10 mouse cellular contexts compared by ENCODE assay signal in genomic region chr11:77507426-77507825, GRCm38 (mm10). TPM values are rescaled to one million over a fixed set of nuclear protein-coding genes. Genes with fewer than 3 reads are reported as not detected.
DNase-seq lines count a peak whose midpoint lies in the region; ATAC-seq and TF ChIP-seq lines count a peak whose summit lies in the region.
"Had no signal": no experiment of that assay in that cellular context is flagged by ENCODE, and none has a peak within 500 bp of the region (broad histone marks: within the 10 kb centered on the region; RNA-seq: fewer than 3 reads in every experiment).

No protein-coding gene starts in this region.

- no peak overlapping the region for H3K4me2 ChIP-seq in hindbrain, embryonic 12.5 days (replicated peaks)
- no peak overlapping the region for H3K4me2 ChIP-seq in hindbrain, embryonic 14.5 days (replicated peaks)
- H3K4me2 ChIP-seq in intestine, postnatal 0 days (replicated peaks; ENCODE audit: low read depth), result no peak overlapping the region

- no peak for TF ChIP-seq CTCF in cerebellum, adult 2 months (IDR thresholded peaks at IDR 0.05; ENCODE audit: borderline replicate concordance, insufficient read depth, low read depth, low read length)
- TF ChIP-seq CTCF in intestine, postnatal 0 days (IDR thresholded peaks at IDR 0.05; ENCODE audit: low read depth), result no peak

- H3K4me1 ChIP-seq in cerebellum, adult 2 months (ENCODE audit: control insufficient read depth, insufficient read depth, low read length), result peaks cover 3% of the 10 kb centered on the region; the same call in 1 of the 2 replicates
- peaks cover 9% of the 10 kb centered on the region for H3K4me1 ChIP-seq in hindbrain, embryonic 12.5 days
- peaks cover 8% of the 10 kb centered on the region for H3K4me1 ChIP-seq in hindbrain, embryonic 14.5 days (replicated peaks; ENCODE audit: control insufficient read depth, insufficient read depth, low read length)
- peaks cover 30% of the 10 kb centered on the region for H3K4me1 ChIP-seq in embryonic facial prominence, embryonic 10.5 days
- H3K4me1 ChIP-seq in intestine, postnatal 0 days (replicated peaks; ENCODE audit: control insufficient read depth, insufficient read depth, low read length), result peaks cover 19% of the 10 kb centered on the region

- DNase-seq in cerebellum, adult 2 months, result peak; percentile 14 to 21
- no peak for DNase-seq in cerebellum, postnatal 4 days (ENCODE audit: low spot score in 2 of 2)
- DNase-seq in hindbrain, embryonic 14.5 days (ENCODE audit: low spot score), result no peak
- peak; percentile 13 for DNase-seq in embryonic facial prominence, embryonic 10.5 days (ENCODE audit: low spot score)
- DNase-seq in right cerebral cortex, postnatal 25 days, result no peak
- DNase-seq in natural killer cell, adult 2 months (ENCODE audit: low spot score in 2 of 2), result no peak

- H3K4me3 ChIP-seq in cerebellum, adult 2 months (replicated peaks; ENCODE audit: insufficient read depth, low read depth, low read length), result no peak overlapping the region
- H3K4me3 ChIP-seq in hindbrain, embryonic 12.5 days, result no peak overlapping the region
- no peak overlapping the region for H3K4me3 ChIP-seq in hindbrain, embryonic 14.5 days (replicated peaks; ENCODE audit: low read length)
- no peak overlapping the region for H3K4me3 ChIP-seq in embryonic facial prominence, embryonic 10.5 days
- H3K4me3 ChIP-seq in intestine, postnatal 0 days (ENCODE audit: low read depth, low read length), result no peak overlapping the region

- H3K9me3 ChIP-seq in hindbrain, embryonic 12.5 days (replicated peaks), result no peaks in the 10 kb centered on the region
- no peaks in the 10 kb centered on the region for H3K9me3 ChIP-seq in hindbrain, embryonic 14.5 days (ENCODE audit: control insufficient read depth, low read length)
- no peaks in the 10 kb centered on the region for H3K9me3 ChIP-seq in embryonic facial prominence, embryonic 10.5 days
- no peaks in the 10 kb centered on the region for H3K9me3 ChIP-seq in intestine, postnatal 0 days (ENCODE audit: control insufficient read depth)
- H3K9me3 ChIP-seq: heart, embryonic 15.5 days; stomach, embryonic 15.5 days had no signal

- peaks cover 51% of the 10 kb centered on the region for H3K36me3 ChIP-seq in hindbrain, embryonic 12.5 days
- peaks cover 52% of the 10 kb centered on the region for H3K36me3 ChIP-seq in hindbrain, embryonic 14.5 days (replicated peaks; ENCODE audit: control insufficient read depth, insufficient read depth)
- H3K36me3 ChIP-seq in embryonic facial prominence, embryonic 10.5 days (replicated peaks), result peaks cover 78% of the 10 kb centered on the region
- peaks cover 40% of the 10 kb centered on the region for H3K36me3 ChIP-seq in intestine, postnatal 0 days (ENCODE audit: control insufficient read depth, insufficient read depth)

- no peak overlapping the region for H3K27ac ChIP-seq in cerebellum, adult 2 months (ENCODE audit: insufficient read depth, low read length)
- H3K27ac ChIP-seq in hindbrain, embryonic 12.5 days, result no peak overlapping the region
- no peak overlapping the region for H3K27ac ChIP-seq in hindbrain, embryonic 14.5 days
- no peak overlapping the region for H3K27ac ChIP-seq in embryonic facial prominence, embryonic 10.5 days (replicated peaks)
- peak overlapping the region; percentile 65 for H3K27ac ChIP-seq in intestine, postnatal 0 days (ENCODE audit: low read depth, low read length)
- H3K27ac ChIP-seq: stomach, embryonic 15.5 days had no signal

- ATAC-seq in hindbrain, embryonic 12.5 days (ENCODE audit: low FRiP score), result 0 out of 2 replicates have a peak, but pooled peaks have one; percentile 13
- ATAC-seq in hindbrain, embryonic 14.5 days (ENCODE audit: low FRiP score), result no peak
- ATAC-seq in intestine, postnatal 0 days, result no peak

- H3K27me3 ChIP-seq in cerebellum, adult 2 months (ENCODE audit: control insufficient read depth, insufficient read depth, low read length), result no peaks in the 10 kb centered on the region
- H3K27me3 ChIP-seq in hindbrain, embryonic 12.5 days, result no peaks in the 10 kb centered on the region
- H3K27me3 ChIP-seq in hindbrain, embryonic 14.5 days (ENCODE audit: control insufficient read depth, insufficient read depth, low read length), result no peaks in the 10 kb centered on the region
- no peaks in the 10 kb centered on the region for H3K27me3 ChIP-seq in embryonic facial prominence, embryonic 10.5 days (replicated peaks; ENCODE audit: low read depth, poor library complexity, severe bottlenecking)
- H3K27me3 ChIP-seq in intestine, postnatal 0 days (replicated peaks; ENCODE audit: control insufficient read depth, insufficient read depth, low read length), result no peaks in the 10 kb centered on the region
- H3K27me3 ChIP-seq: heart, embryonic 15.5 days; stomach, embryonic 15.5 days had no signal

- no peak overlapping the region for H3K9ac ChIP-seq in hindbrain, embryonic 12.5 days
- H3K9ac ChIP-seq in hindbrain, embryonic 14.5 days, result no peak overlapping the region
- H3K9ac ChIP-seq in intestine, postnatal 0 days (ENCODE audit: low read depth, low read length), result no peak overlapping the region

- TF ChIP-seq POLR2A in cerebellum, adult 2 months (IDR thresholded peaks at IDR 0.05; ENCODE audit: borderline replicate concordance, insufficient read depth, low read length), result no peak

- WGBS in cerebellum, adult 2 months, result 70% methylated on average over 4 of the region's 4 CpGs
- WGBS in hindbrain, embryonic 12.5 days, result 74% methylated on average over 4 of the region's 4 CpGs
- WGBS in hindbrain, embryonic 14.5 days, result 66% methylated on average over 4 of the region's 4 CpGs
- 74% methylated on average over 4 of the region's 4 CpGs for WGBS in embryonic facial prominence, embryonic 10.5 days
- 70% methylated on average over 4 of the region's 4 CpGs for WGBS in intestine, postnatal 0 days

RNA-seq across cellular contexts. Expression of gene Abhd15, which starts 7.5 kb away (rescaled TPM):
- 0.98 and 1.0 TPM in 2 replicates for polyA plus RNA-seq in cerebellum, adult 2 months (2012; rRNA removed)
- 3.5 and 4.2 TPM in 2 replicates for polyA plus RNA-seq in hindbrain, embryonic 12.5 days (2016; fragmentation: Nextera tagmentation; extraction: Ambion mirVana)
- 1.7 and 2.7 TPM in 2 replicates for polyA plus RNA-seq in hindbrain, embryonic 14.5 days (2014; fragmentation: Nextera tagmentation; extraction: Ambion mirVana)
- polyA plus RNA-seq in embryonic facial prominence, embryonic 10.5 days (2016; fragmentation: Nextera tagmentation; extraction: Ambion mirVana), result 5.8 and 6.8 TPM in 2 replicates
- 2.2 and 3.3 TPM in 2 replicates for polyA plus RNA-seq in intestine, postnatal 0 days (2015; fragmentation: Nextera tagmentation; extraction: Ambion mirVana)

RNA-seq across cellular contexts. Expression of gene Trp53i13, which starts 8.4 kb away (rescaled TPM):
- 11.6 and 12.8 TPM in 2 replicates for polyA plus RNA-seq in cerebellum, adult 2 months (2012; rRNA removed)
- polyA plus RNA-seq in hindbrain, embryonic 12.5 days (2016; fragmentation: Nextera tagmentation; extraction: Ambion mirVana), result 29.7 and 32.3 TPM in 2 replicates
- 13.3 and 15.1 TPM in 2 replicates for polyA plus RNA-seq in hindbrain, embryonic 14.5 days (2014; fragmentation: Nextera tagmentation; extraction: Ambion mirVana)
- 33.1 and 35.0 TPM in 2 replicates for polyA plus RNA-seq in embryonic facial prominence, embryonic 10.5 days (2016; fragmentation: Nextera tagmentation; extraction: Ambion mirVana)
- polyA plus RNA-seq in intestine, postnatal 0 days (2015; fragmentation: Nextera tagmentation; extraction: Ambion mirVana), result 20.2 and 22.9 TPM in 2 replicates

RNA-seq across cellular contexts. Expression of gene Gm10392, which starts 11.6 kb away (rescaled TPM):
- not detected in 2 replicates for polyA plus RNA-seq in cerebellum, adult 2 months (2012; rRNA removed)
- polyA plus RNA-seq in hindbrain, embryonic 12.5 days (2016; fragmentation: Nextera tagmentation; extraction: Ambion mirVana), result 0.14 TPM in 1 of 2 replicates, not detected in the other
- not detected in 2 replicates for polyA plus RNA-seq in hindbrain, embryonic 14.5 days (2014; fragmentation: Nextera tagmentation; extraction: Ambion mirVana)
- polyA plus RNA-seq in embryonic facial prominence, embryonic 10.5 days (2016; fragmentation: Nextera tagmentation; extraction: Ambion mirVana), result 0.11 TPM in 2 replicates
- not detected in 2 replicates for polyA plus RNA-seq in intestine, postnatal 0 days (2015; fragmentation: Nextera tagmentation; extraction: Ambion mirVana)

RNA-seq across cellular contexts. Expression of gene Git1, which starts 14.1 kb away (rescaled TPM):
- 106 and 110 TPM in 2 replicates for polyA plus RNA-seq in cerebellum, adult 2 months (2012; rRNA removed)
- polyA plus RNA-seq in hindbrain, embryonic 12.5 days (2016; fragmentation: Nextera tagmentation; extraction: Ambion mirVana), result 10.9 and 13.4 TPM in 2 replicates
- polyA plus RNA-seq in hindbrain, embryonic 14.5 days (2014; fragmentation: Nextera tagmentation; extraction: Ambion mirVana), result 21.3 and 23.2 TPM in 2 replicates
- polyA plus RNA-seq in embryonic facial prominence, embryonic 10.5 days (2016; fragmentation: Nextera tagmentation; extraction: Ambion mirVana), result 13.0 and 13.2 TPM in 2 replicates
- 21.2 and 21.9 TPM in 2 replicates for polyA plus RNA-seq in intestine, postnatal 0 days (2015; fragmentation: Nextera tagmentation; extraction: Ambion mirVana)

RNA-seq across cellular contexts. Expression of gene Ankrd13b, which starts 17.9 kb away (rescaled TPM):
- polyA plus RNA-seq in cerebellum, adult 2 months (2012; rRNA removed), result 106 and 114 TPM in 2 replicates
- polyA plus RNA-seq in hindbrain, embryonic 12.5 days (2016; fragmentation: Nextera tagmentation; extraction: Ambion mirVana), result 28.3 and 29.2 TPM in 2 replicates
- polyA plus RNA-seq in hindbrain, embryonic 14.5 days (2014; fragmentation: Nextera tagmentation; extraction: Ambion mirVana), result 44.5 and 45.0 TPM in 2 replicates
- polyA plus RNA-seq in embryonic facial prominence, embryonic 10.5 days (2016; fragmentation: Nextera tagmentation; extraction: Ambion mirVana), result 11.8 and 13.1 TPM in 2 replicates
- 2.1 TPM in 2 replicates for polyA plus RNA-seq in intestine, postnatal 0 days (2015; fragmentation: Nextera tagmentation; extraction: Ambion mirVana)

Comparison
In these comparisons a context has a peak if more than half of its experiments do, and no peak if none do; other contexts are left out.
1. DNase-seq: peak in cerebellum, adult 2 months (2 of 2) and embryonic facial prominence, embryonic 10.5 days (single experiment); none in cerebellum, postnatal 4 days (0 of 2), hindbrain, embryonic 14.5 days (single experiment), right cerebral cortex, postnatal 25 days (single experiment) and natural killer cell, adult 2 months (0 of 2).